Mouse (Mus musculus) hindbrain, embryonic 12.5 days (tissue): Measurements from ENCODE around the gene Ssbp3. TPM values are rescaled to one million over a fixed set of nuclear protein-coding genes. Genes with fewer than 3 reads are reported as not detected.

Source experiments
- ATAC-seq: fragments of 200-750 bp; cut with Nextera tagmentation; 2 replicates; pipeline ENCODE4 v1.8.0; 2017; ENCODE audit warnings: moderate TSS enrichment; ENCODE audit not compliant: low FRiP score
- H3K27ac ChIP-seq: fragments of 300-500 bp; sonication (generic); 2 replicates; pipeline ENCODE4 v1.5.1; 2016; ENCODE audit warnings: mild to moderate bottlenecking
- H3K27me3 ChIP-seq: fragments of 300-500 bp; sonication (generic); 2 replicates; pipeline ENCODE4 v1.6.1; 2016; ENCODE audit warnings: mild to moderate bottlenecking
- H3K36me3 ChIP-seq: fragments of 300-500 bp; sonication (generic); 2 replicates; pipeline ENCODE4 v1.6.1; 2016; ENCODE audit warnings: mild to moderate bottlenecking
- H3K4me1 ChIP-seq: fragments of 300-500 bp; sonication (generic); 2 replicates; pipeline ENCODE4 v1.6.1; 2016
- H3K4me2 ChIP-seq: fragments of 300-500 bp; sonication (generic); replicated peaks from 2 replicates; pipeline ENCODE4 v1.6.1; 2016; ENCODE audit warnings: mild to moderate bottlenecking
- H3K4me3 ChIP-seq: fragments of 300-500 bp; sonication (generic); 2 replicates; pipeline ENCODE4 v1.5.1; 2016; ENCODE audit warnings: mild to moderate bottlenecking
- H3K9ac ChIP-seq: fragments of 300-500 bp; sonication (generic); 2 replicates; pipeline ENCODE4 v1.6.1; 2016; ENCODE audit warnings: mild to moderate bottlenecking, moderate library complexity
- H3K9me3 ChIP-seq: fragments of 300-500 bp; sonication (generic); replicated peaks from 2 replicates; pipeline ENCODE4 v1.6.1; 2016; ENCODE audit warnings: mild to moderate bottlenecking
- WGBS: fragments of 180-500 bp; shearing (Covaris S2); methylation state at CpG from one replicate; pipeline ENCODE4 v1.1.7; 2016; 5-methylcytosine and 5-hydroxymethylcytosine counted together
- polyA plus RNA-seq: library from polyadenylated mRNA; unstranded; fragments of >200 nt; fragmentation: Nextera tagmentation; extraction: Ambion mirVana; gene quantifications from 2 replicates; pipeline ENCODE4 v1.2.1, GENCODE M21; 2016

The Ssbp3 gene
- polyA plus RNA-seq, 1 experiment from 2014 or later, result 285 TPM

- Histone ChIP-seq H3K4me3 (no peak overlapping the region), H3K27me3 (no peaks in the 10 kb centered on the region), H3K4me2 (no peak overlapping the region), H3K4me1 (peaks cover 91% of the 10 kb centered on the region), H3K9ac (no peak overlapping the region), H3K27ac (peak overlapping the region; percentile 49; the same call in 1 of the 2 replicates), H3K9me3 (no peaks in the 10 kb centered on the region), H3K36me3 (0 out of 2 replicates have a peak, but pooled peaks cover 4% of the 10 kb centered on the region)
- no peak for ATAC-seq
- WGBS, result 82% methylated on average over 5 of the region's 5 CpGs
Measured at GRCm38 (mm10) chr4:106953760-106954159, 43.3 kb downstream of the Ssbp3 start.

- Histone ChIP-seq H3K36me3 (0 out of 2 replicates have a peak, but pooled peaks cover 4% of the 10 kb centered on the region), H3K9me3 (no peaks in the 10 kb centered on the region), H3K9ac (no peak overlapping the region), H3K27me3 (no peaks in the 10 kb centered on the region), H3K4me1 (peaks cover 91% of the 10 kb centered on the region), H3K4me2 (peak overlapping the region; percentile 8; the same call in 1 of the 2 replicates), H3K27ac (peak overlapping the region; percentile 70), H3K4me3 (no peak overlapping the region)
- peak; percentile 35; the same call in 1 of the 2 replicates for ATAC-seq
- 42% methylated on average over 19 of the region's 19 CpGs for WGBS
Measured at GRCm38 (mm10) chr4:106955729-106956712, 45.5 kb downstream of the Ssbp3 start.

DNA sequence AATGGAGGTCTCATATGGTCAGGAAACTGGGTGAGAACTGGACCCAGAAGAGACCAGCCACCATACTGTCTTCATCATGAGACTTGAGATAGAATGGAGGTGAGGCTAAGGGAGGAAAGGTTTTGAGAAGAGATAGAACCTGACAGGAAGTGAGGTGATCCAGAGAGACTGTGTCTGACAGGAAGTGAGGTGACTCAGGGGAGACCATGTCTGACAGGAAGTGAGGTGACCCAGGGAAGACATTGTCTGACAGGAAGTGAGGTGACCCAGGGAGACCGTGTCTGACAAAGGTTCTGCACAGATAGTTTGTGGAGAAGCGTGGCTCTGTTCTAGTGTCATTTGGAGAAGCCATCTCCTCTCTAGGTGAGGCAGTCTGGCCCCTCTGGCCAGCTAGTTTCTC is 47.6 kb downstream of the Ssbp3 start:
- Histone ChIP-seq H3K9ac (no peak overlapping the region), H3K27me3 (no peaks in the 10 kb centered on the region), H3K4me3 (no peak overlapping the region), H3K4me2 (no peak overlapping the region), H3K4me1 (peaks cover 94% of the 10 kb centered on the region), H3K27ac (0 out of 2 replicates have a peak overlapping the region, but pooled peaks have one; percentile 7), H3K9me3 (no peaks in the 10 kb centered on the region), H3K36me3 (0 out of 2 replicates have a peak, but pooled peaks cover 1% of the 10 kb centered on the region)
- ATAC-seq, result no peak
- 81% methylated on average over 2 of the region's 2 CpGs for WGBS

DNA sequence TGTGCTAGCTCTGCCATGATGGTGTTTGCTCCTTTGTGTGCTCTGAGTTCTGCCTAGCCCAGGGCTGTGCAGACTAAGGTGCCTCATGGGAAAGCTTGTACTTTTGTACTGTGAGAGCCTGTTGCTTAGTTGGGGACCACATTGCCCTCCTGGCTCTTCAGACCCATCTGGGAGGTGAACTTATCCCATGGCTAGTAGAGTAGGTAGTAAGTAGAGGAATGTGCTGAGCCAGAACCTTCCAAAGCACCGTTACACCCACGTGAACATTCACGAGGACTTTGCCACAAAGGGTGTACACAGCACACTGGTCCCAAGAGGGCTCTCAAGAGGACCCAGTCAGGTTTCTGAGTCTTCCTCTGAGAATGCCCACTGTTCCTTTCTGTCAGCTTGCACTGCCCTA is 48.1 kb downstream of the Ssbp3 start:
- 80% methylated on average over 3 of the region's 3 CpGs for WGBS
- Histone ChIP-seq H3K36me3 (no peaks in the 10 kb centered on the region), H3K27ac (no peak overlapping the region), H3K4me1 (peaks cover 95% of the 10 kb centered on the region), H3K9me3 (no peaks in the 10 kb centered on the region), H3K9ac (no peak overlapping the region), H3K4me3 (no peak overlapping the region), H3K4me2 (no peak overlapping the region), H3K27me3 (no peaks in the 10 kb centered on the region)
- ATAC-seq, result no peak

DNA sequence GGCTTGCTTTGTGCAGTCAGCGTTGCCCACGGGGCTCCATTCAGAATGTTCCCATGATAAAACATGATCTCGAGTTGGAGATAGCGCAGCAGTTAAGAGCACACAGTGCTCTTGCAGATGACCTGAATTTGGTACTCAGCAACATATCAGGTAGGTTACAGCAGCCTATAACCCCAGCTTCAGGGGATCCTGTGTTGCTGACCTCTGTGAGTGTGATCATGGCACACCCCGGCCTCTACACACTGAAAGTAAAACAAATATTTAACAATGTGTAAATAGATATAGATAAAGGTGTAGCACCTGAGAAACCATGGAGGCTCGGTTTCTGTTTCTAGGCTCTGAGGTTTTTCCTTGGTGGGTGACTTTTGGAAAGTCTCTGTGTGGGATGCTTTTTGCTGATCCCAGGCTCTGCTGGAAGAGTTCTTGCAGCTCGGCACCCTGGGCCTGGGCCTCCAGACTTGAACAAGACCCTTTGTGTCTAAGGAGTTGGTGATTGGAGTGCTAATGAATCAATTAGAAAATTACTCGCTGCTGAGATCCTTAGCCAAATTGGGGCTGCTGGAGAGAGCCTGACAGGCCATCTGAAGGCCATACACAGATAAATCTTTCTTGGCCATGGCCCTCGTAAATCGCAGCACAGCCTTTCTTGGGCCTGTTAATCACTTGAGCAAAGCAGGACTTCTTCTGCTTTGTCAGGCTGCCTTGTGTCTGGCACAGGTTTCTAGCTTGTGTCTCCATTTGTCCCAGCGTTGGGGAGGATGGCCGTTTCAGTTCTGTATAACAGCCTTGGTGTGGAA is 49.2 kb downstream of the Ssbp3 start:
- H3K9me3 ChIP-seq, result no peaks in the 10 kb centered on the region
- no peak overlapping the region for H3K4me3 ChIP-seq
- H3K9ac ChIP-seq, result no peak overlapping the region
- H3K36me3 ChIP-seq, result no peaks in the 10 kb centered on the region
- no peak for ATAC-seq
- H3K27ac ChIP-seq, result peak overlapping the region; percentile 57
- H3K4me1 ChIP-seq, result peaks cover 95% of the 10 kb centered on the region
- WGBS, result 76% methylated on average over 12 of the region's 12 CpGs
- no peak overlapping the region for H3K4me2 ChIP-seq
- H3K27me3 ChIP-seq, result no peaks in the 10 kb centered on the region

- Histone ChIP-seq H3K27me3 (no peaks in the 10 kb centered on the region), H3K27ac (peak overlapping the region; percentile 57), H3K9ac (no peak overlapping the region), H3K9me3 (no peaks in the 10 kb centered on the region), H3K4me3 (no peak overlapping the region), H3K36me3 (peaks cover 3% of the 10 kb centered on the region; the same call in 1 of the 2 replicates), H3K4me2 (no peak overlapping the region), H3K4me1 (peaks cover 94% of the 10 kb centered on the region)
- 78% methylated on average over 2 of the region's 2 CpGs for WGBS
- no peak for ATAC-seq
Measured at GRCm38 (mm10) chr4:106960476-106960875, 50.0 kb downstream of the Ssbp3 start.

DNA sequence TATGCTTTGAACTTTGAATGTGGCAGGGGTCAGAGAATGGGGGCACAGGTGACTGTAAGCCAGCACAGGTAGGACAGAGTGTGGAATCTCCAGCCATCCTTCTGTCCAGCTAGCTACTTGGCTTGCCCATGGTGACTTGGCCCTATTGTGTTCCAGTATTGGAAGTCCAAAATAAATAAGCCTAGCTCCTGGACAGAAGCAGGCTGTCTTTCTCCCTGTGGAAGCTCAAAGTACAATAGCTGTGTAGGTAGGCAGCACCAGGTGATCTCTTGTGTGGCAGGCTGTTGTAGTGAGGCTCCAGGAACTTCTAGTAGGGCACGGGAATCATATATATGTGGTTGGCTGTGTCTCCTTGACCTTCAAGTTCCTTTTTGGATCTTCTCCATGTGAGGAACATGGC is 50.8 kb downstream of the Ssbp3 start:
- Histone ChIP-seq H3K27me3 (no peaks in the 10 kb centered on the region), H3K4me1 (peaks cover 92% of the 10 kb centered on the region), H3K4me3 (no peak overlapping the region), H3K9ac (no peak overlapping the region), H3K27ac (no peak overlapping the region), H3K4me2 (no peak overlapping the region), H3K36me3 (peaks cover 6% of the 10 kb centered on the region; the same call in 1 of the 2 replicates), H3K9me3 (no peaks in the 10 kb centered on the region)
- no peak for ATAC-seq
- 100% methylated on average over 1 of the region's 1 CpGs for WGBS

DNA sequence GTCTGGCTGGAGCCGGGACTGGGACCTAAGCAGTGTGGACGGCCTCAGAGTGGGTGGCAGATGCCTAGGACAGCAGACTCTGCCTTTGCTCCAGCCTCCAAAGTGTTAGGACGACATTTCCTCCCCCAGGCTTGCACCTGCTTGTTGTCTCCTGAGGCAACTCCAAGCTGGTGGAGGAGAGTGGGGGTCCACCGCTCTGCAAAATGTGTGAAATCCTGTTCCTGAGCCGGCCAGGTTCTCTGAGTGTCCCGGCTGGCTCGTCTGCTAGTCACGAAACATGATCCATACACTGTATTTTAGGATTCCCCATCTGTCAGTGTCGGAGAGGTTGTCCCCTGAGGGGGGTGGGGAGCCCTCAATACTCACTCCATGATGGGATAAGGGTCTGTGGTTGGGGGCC is 53.9 kb downstream of the Ssbp3 start:
- Histone ChIP-seq H3K4me1 (peaks cover 89% of the 10 kb centered on the region), H3K9ac (no peak overlapping the region), H3K4me3 (no peak overlapping the region), H3K4me2 (no peak overlapping the region), H3K36me3 (peaks cover 6% of the 10 kb centered on the region; the same call in 1 of the 2 replicates), H3K27me3 (no peaks in the 10 kb centered on the region), H3K27ac (no peak overlapping the region), H3K9me3 (no peaks in the 10 kb centered on the region)
- WGBS, result 71% methylated on average over 9 of the region's 9 CpGs
- ATAC-seq, result no peak; the same call in 1 of the 2 replicates

- no peak for ATAC-seq
- Histone ChIP-seq H3K9me3 (no peaks in the 10 kb centered on the region), H3K27me3 (no peaks in the 10 kb centered on the region), H3K4me1 (peaks cover 84% of the 10 kb centered on the region), H3K9ac (no peak overlapping the region), H3K36me3 (peaks cover 6% of the 10 kb centered on the region; the same call in 1 of the 2 replicates), H3K27ac (no peak overlapping the region), H3K4me3 (no peak overlapping the region), H3K4me2 (no peak overlapping the region)
- WGBS, result 74% methylated on average over 10 of the region's 10 CpGs
Measured at GRCm38 (mm10) chr4:106964996-106965395, 54.5 kb downstream of the Ssbp3 start.

- Histone ChIP-seq H3K9me3 (no peaks in the 10 kb centered on the region), H3K36me3 (peaks cover 6% of the 10 kb centered on the region; the same call in 1 of the 2 replicates), H3K27ac (no peak overlapping the region), H3K9ac (no peak overlapping the region), H3K4me2 (no peak overlapping the region), H3K27me3 (no peaks in the 10 kb centered on the region), H3K4me3 (no peak overlapping the region), H3K4me1 (peaks cover 84% of the 10 kb centered on the region)
- 76% methylated on average over 3 of the region's 3 CpGs for WGBS
- ATAC-seq, result no peak
Measured at GRCm38 (mm10) chr4:106966443-106966842, 55.9 kb downstream of the Ssbp3 start.

DNA sequence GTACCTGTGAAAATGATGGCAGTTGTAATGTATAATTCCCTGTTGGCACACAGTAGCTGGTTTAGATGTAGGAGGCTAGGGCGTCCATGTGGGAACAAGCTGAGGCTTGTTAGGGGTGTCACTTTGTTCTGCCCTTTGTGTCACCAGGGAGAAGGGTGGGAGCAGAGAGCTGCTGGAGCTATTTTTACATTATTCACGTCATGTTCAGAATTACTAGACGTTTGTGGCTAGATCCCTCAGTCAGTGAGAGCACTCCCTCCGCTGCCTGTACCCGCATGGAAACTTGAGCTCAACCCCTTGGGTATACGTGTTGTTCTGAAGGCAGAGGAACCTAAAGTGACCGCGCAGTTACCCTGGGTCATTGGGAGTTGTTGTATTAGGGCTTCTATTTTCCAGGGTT is 58.4 kb downstream of the Ssbp3 start:
- Histone ChIP-seq H3K4me2 (no peak overlapping the region), H3K9me3 (no peaks in the 10 kb centered on the region), H3K36me3 (peaks cover 6% of the 10 kb centered on the region; the same call in 1 of the 2 replicates), H3K9ac (no peak overlapping the region), H3K27ac (no peak overlapping the region), H3K4me3 (no peak overlapping the region), H3K4me1 (peaks cover 84% of the 10 kb centered on the region), H3K27me3 (no peaks in the 10 kb centered on the region)
- ATAC-seq, result no peak
- WGBS, result 66% methylated on average over 8 of the region's 8 CpGs

DNA sequence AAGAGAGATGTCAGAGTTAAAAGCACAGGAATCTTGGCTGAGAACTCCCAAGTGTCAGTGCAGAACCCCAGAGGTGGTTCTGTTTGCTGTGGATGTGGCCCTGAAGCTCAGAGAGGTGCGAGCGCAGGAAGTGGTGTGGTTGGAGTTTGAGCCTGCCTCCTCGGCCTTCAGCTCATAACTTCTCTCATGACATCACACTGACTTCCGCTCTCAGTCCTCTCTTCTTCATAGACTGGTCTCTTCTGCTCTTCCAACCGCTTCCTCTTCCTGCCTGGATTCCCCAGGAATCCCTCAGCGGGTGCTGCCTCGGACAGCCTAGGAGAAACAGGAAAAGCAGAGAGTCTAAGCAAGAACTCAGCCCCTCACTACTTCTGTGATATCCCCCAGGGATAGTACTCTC is 60.3 kb downstream of the Ssbp3 start:
- Histone ChIP-seq H3K4me1 (peaks cover 87% of the 10 kb centered on the region), H3K9ac (no peak overlapping the region), H3K27me3 (no peaks in the 10 kb centered on the region), H3K9me3 (no peaks in the 10 kb centered on the region), H3K4me2 (no peak overlapping the region), H3K36me3 (0 out of 2 replicates have a peak, but pooled peaks cover under 1% of the 10 kb centered on the region), H3K27ac (0 out of 2 replicates have a peak overlapping the region, but pooled peaks have one; percentile 19), H3K4me3 (no peak overlapping the region)
- no peak for ATAC-seq
- 84% methylated on average over 7 of the region's 7 CpGs for WGBS
